Mouse (Mus musculus): ENCODE results near the gene Rapgef4.

DNA sequence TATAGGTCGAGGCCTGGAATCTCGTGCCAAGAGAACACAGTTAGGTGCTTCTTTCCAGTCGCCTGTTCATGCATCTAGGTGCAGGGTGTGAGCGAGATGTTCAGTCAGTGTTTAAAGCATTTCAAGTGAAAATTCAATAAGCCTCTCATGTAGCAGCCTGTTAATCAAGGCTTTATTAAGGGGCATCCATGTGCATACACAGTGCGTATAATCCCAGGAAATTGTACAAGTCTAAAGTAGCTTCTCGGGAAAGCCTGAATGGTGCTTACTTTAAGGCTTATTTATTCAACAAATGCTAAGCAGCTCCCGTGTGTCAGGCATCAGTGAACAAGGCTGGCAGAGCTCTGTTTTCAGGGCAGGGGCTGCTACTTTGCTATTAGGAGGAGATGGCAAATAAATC is 69.4 kb downstream of the Rapgef4 start:
- TF ChIP-seq CTCF (IDR thresholded peaks at IDR 0.05; ENCODE audit: low read depth, low read length) (no peak), POLR2A (IDR thresholded peaks at IDR 0.05; ENCODE audit: extremely low read depth, insufficient read depth, low read length) (no peak)

Measured in liver, adult 2 months (tissue).